Mouse (Mus musculus): ENCODE results near the gene Scn2b.

The Scn2b gene

DNA sequence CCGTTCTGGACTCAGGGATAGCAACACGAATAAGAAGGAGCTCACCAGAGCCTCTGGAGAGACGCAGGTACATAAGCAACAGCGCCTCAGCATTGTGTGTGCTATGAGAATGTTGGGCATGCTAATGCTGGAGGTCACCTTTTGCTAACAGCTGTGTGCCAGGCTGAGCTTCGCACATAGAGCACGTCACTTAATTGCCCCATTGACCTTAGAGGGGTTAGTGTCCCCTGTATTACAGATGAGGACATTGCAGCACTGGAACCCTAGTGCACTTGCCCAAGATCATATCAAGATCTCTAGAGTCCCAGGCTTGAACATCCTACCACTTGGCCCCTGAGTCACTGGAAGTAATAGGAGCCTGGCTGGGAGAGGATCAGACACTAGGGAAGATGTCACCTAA is 3.0 kb downstream of the Scn2b start:
- DNase-seq, result peak in 1 of 2 experiments; percentile 27

GRCm38 (mm10) chr9:45121001-45121400 is 3.4 kb downstream of the Scn2b start:
- DNase-seq, result peak; percentile 40 to 46

GRCm38 (mm10) chr9:45121769-45122168 is 4.2 kb downstream of the Scn2b start:
- peak; percentile 87 to 89 for DNase-seq

GRCm38 (mm10) chr9:45122209-45122761 is 4.7 kb downstream of the Scn2b start:
- DNase-seq, result peak; percentile 53 to 65

- DNase-seq, result no peak
Measured at GRCm38 (mm10) chr9:45125211-45125610, 7.6 kb downstream of the Scn2b start.

GRCm38 (mm10) chr9:45126941-45127340 is 9.4 kb downstream of the Scn2b start:
- no peak for DNase-seq

DNA sequence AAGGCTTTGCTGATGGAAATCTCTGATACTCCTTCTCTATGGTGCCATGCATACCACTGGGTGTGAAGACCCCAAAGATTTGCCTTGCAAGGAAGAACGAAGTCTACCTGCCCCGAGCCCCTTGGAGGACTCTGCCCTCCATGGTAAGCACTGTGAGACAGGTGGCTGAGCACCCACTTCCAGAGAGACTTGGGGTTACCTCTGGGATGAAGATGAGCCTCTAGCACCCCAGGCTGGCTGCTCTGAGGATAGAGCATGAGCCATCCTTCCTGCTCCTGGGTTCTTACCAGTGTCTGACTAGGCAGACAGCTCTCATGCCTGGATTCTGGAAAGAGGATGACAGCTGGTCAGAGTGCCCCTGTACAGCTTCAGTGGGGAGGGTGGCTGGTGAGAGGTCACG is 12.5 kb downstream of the Scn2b start:
- no peak for DNase-seq

DNA sequence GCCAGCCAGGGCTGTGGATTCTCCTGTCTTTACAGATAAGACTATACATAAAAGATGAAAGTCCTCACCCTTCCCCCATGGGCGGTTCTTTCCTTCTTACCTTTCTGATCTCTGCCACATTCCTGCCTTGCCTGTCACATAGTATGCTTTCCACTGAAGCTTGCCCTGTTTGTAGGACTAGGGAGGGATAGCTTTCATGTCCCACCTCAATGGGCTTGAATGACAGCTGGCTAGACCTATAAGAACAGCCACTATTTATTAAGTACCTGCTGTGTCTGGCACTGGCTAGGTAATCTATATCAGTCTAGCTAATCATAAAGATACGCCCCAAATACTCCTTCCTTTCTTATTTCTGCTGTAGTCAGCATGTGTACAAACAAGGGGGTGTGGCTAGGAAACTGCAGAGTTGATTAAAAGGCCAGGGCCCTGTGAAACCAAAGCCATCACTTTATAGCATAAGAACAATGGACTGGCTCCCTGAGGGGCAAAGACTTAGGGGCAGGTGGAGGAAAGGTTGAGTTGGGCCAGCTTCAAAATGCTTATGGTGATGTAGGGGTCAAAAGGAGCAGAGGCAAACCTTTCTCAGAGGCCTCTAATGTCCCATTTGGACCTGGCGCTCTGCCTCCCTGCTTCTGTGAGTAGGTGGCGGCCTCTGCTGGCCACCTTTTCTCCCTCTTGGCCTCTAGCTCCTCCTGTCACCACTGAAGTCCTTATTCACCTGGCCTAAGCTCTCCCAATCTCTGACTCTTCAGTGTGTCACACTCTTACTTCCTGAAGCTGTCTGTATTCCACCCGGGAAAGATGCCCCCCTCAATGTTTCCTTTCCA is 16.1 kb downstream of the Scn2b start:
- peak; percentile 85 to 86 for DNase-seq

- no peak for DNase-seq
Measured at GRCm38 (mm10) chr9:45136442-45137169, 19.0 kb downstream of the Scn2b start.

GRCm38 (mm10) chr9:45138191-45139032 is 20.8 kb downstream of the Scn2b start, which contains the start of gene Scn4b:
TSS of gene Scn4b (plus strand) at chr9:45138395.
- peak in 1 of 2 experiments; percentile 28 for DNase-seq

- DNase-seq, result no peak
Measured at GRCm38 (mm10) chr9:45139082-45139481, 21.5 kb downstream of the Scn2b start.

GRCm38 (mm10) chr9:45140945-45141344 is 23.4 kb downstream of the Scn2b start:
- no peak for DNase-seq

GRCm38 (mm10) chr9:45142686-45143085 is 25.1 kb downstream of the Scn2b start:
- DNase-seq, result no peak

- peak in 1 of 2 experiments; percentile 25 for DNase-seq
Measured at GRCm38 (mm10) chr9:45145533-45146266, 28.1 kb downstream of the Scn2b start.

DNA sequence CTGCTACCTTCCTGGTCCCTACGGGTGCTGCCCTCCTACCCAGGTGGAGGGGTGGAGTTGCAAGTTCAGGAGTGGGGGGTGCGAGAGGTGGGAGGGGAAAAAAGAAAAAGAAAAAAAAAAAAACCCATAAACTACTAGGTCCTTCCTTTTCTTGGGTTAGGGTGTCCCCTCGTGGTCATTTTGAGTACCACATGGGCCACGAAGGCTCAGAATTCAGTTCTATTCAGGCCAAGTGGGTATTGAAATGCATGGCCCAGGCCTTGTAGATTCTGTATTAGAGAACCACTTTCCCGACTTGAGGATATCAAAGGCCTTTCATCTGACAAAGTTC is 28.6 kb downstream of the Scn2b start:
- peak; percentile 82 to 89 for DNase-seq

DNA sequence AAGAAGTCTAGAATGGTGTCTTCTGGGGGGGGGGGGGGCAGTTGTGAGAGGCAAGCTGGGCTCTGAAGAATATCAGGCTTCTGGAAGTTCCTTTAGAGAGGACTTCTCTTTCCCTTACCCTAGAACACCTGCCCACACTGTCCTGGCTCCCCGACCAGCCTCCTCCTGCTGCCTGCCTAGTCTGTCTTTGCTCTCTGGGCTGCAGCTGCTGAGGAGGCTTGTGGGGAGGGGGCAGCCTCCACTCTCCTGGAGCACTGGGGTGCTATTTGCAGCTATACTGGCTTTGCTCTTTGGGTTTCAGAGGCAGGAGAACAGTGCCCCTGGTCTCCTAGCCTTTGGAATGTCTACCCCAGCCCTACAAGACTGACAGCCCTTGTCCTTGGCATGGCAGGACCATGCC is 33.4 kb downstream of the Scn2b start:
- DNase-seq, result no peak

DNA sequence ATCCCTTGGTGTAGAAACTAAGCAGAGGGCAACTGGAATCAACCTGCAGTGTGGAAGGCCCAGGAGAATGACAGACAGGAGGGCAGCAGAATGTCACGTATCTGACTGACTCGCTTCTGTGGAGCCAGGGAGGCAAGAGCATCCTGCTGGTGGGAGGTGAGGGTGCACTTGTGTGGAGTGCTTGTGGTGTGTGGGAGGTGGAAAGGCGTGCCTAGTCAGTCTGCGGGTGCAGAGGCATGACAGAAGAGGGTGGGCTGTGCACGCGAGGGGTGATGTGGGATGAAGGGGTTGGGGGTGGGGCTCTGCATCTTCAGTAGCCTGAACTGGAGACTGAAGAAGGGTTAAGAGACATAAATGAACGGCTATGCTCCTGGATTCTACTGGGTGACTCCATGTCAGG is 35.8 kb downstream of the Scn2b start:
- no peak for DNase-seq

DNA sequence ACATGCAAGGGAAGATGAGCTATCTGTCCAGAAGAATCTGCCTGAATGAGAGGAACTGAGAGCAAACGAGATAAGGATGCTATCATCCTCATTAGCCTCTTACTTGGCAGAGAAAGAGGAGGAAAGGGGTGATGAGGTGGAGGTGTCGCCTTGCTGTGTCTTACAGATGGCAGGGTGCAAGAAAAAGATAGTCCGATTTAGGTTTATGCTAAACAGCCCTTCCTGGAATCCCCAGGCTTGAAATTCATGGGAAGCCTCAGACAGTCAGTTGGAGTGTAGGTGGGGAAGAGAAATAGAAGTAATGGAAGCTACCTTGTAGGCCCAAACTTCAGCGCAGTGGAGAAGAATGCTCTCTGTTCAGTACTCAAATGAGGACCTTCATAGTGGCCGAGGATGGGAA is 50.3 kb downstream of the Scn2b start:
- DNase-seq, result no peak

DNA sequence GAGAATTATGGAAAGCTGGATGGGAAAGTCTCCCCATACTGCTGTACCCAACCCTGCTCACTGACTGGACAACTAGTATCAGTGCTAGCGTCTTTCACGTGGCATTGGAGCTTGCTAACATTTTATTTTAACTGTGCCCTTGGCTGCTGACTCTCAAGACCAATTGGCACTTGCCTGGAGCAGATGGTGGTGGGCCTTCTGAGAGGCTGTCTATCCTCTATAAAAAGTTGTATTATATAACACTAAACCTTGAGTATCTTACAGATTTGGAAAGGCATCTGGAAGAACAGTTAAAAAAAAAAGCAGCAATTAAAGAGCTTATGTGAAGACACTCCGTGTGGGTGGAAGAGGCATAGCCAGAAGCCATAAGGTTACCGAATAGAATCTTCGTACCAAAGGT is 52.6 kb downstream of the Scn2b start:
- DNase-seq, result no peak

GRCm38 (mm10) chr9:45171073-45171610 is 53.6 kb downstream of the Scn2b start:
- DNase-seq, result no peak

- DNase-seq, result no peak
Measured at GRCm38 (mm10) chr9:45173475-45173874, 55.9 kb downstream of the Scn2b start.

DNA sequence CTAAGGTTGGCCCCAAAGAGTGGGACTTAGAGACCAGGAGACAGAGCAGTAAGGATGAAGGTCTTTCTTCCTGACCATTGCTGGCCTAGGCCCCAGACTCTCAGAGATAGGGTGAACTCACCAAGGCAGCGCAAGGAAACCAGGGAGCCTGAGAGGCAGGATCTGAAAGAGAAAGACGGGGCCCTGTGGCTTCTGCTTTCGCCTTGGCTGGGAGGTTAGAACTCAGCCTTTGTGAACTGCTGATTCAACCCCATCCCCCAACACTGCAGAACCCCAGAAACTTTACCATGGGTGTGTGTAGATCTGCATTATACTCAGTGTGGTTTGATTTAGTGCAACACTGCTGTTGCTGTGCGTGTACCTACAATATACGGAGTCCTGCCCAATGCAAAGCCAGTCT is 61.7 kb downstream of the Scn2b start:
- DNase-seq, result no peak

Data from cerebellum, postnatal 36 days (tissue).